Mouse (Mus musculus) G1E (cell line): ENCODE results near the gene Nmnat1.

Source experiments
- CTCF ChIP-seq: IDR thresholded peaks from 2 replicates; pipeline ENCODE4 v1.5.1; 2012; ENCODE audit warnings: low read depth, low read length, inconsistent platforms, mixed read lengths
- GATA1 ChIP-seq: IDR thresholded peaks from 2 replicates; pipeline ENCODE4 v1.6.1; 2012; ENCODE audit warnings: borderline replicate concordance, low read length, inconsistent platforms, mixed read lengths
- POLR2AphosphoS5 ChIP-seq: IDR thresholded peaks from 2 replicates; pipeline ENCODE4 v1.6.1; 2012; ENCODE audit warnings: low read depth, low read length, inconsistent platforms; ENCODE audit not compliant: insufficient replicate concordance

GRCm38 (mm10) chr4:149477078-149477477 lies 7.9 kb downstream of the Nmnat1 start, which contains the start of gene Tmem274:
- TF ChIP-seq GATA1 (no peak), POLR2AphosphoS5 (no peak), CTCF (no peak)
